Mouse (Mus musculus) olfactory bulb, adult 2 months (tissue): ENCODE data around the gene Ahcy.

Source experiments
- CTCF ChIP-seq: fragments of 200-500 bp; IDR thresholded peaks from 2 replicates; pipeline ENCODE4 v1.5.1; 2012; ENCODE audit warnings: low read depth, mild to moderate bottlenecking, low read length, moderate library complexity; ENCODE audit not compliant: insufficient read depth
- POLR2A ChIP-seq: fragments of 200-500 bp; IDR thresholded peaks from 2 replicates; pipeline ENCODE4 v1.6.1; 2012; ENCODE audit warnings: mild to moderate bottlenecking, low read depth, low read length, moderate library complexity; ENCODE audit not compliant: insufficient read depth

DNA sequence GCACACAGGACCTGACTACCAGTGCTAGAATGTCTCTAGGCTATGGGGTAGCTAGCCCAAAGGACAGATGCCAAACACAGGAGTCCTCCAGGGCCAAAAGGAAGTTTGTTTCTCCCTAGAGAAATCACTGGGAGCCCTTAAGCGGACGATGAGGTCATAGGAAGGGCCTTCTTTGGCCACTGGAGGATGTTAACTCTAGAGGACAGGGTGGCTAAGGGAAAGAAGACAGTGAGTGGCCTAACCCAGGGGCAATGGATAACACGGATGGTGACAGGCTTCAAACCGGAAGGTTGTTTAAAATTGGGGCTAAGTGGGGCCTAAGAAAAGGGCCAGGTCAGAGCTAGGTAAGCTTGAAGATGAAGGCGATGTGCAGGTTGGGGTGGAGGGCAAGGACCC, 24.2 kb downstream of the Ahcy start:
- TF ChIP-seq CTCF (no peak), POLR2A (no peak)
